Mouse (Mus musculus): ENCODE data around the gene Arl16.

The Arl16 gene

GRCm38 (mm10) chr11:120489054-120489761, 21.8 kb upstream of the Arl16 start:
- Histone ChIP-seq H3K36me3 (ENCODE audit: insufficient read depth, low read length) (peaks cover 65% of the 10 kb centered on the region), H3K4me1 (replicated peaks; ENCODE audit: low read depth, low read length) (peaks cover 81% of the 10 kb centered on the region), H3K9me3 (ENCODE audit: low read length) (no peaks in the 10 kb centered on the region), H3K4me3 (replicated peaks; ENCODE audit: low read length) (peak overlapping the region; percentile 5; the same call in 1 of the 2 replicates), H3K27me3 (ENCODE audit: insufficient read depth, low read length) (no peaks in the 10 kb centered on the region)
- peak; percentile 87 for TF ChIP-seq CTCF (conservative IDR thresholded peaks at IDR 0.05; ENCODE audit: low read length)
- no peak for TF ChIP-seq POU5F1 (IDR thresholded peaks at IDR 0.05; ENCODE audit: borderline replicate concordance, low read length)

- Histone ChIP-seq H3K9me3 (ENCODE audit: low read length) (no peaks in the 10 kb centered on the region), H3K4me3 (replicated peaks; ENCODE audit: low read length) (no peak overlapping the region), H3K27me3 (ENCODE audit: insufficient read depth, low read length) (no peaks in the 10 kb centered on the region), H3K4me1 (replicated peaks; ENCODE audit: low read depth, low read length) (peaks cover 83% of the 10 kb centered on the region), H3K36me3 (ENCODE audit: insufficient read depth, low read length) (peaks cover 61% of the 10 kb centered on the region)
- no peak for TF ChIP-seq CTCF (conservative IDR thresholded peaks at IDR 0.05; ENCODE audit: low read length)
- TF ChIP-seq POU5F1 (IDR thresholded peaks at IDR 0.05; ENCODE audit: borderline replicate concordance, low read length), result no peak
- no peak for TF ChIP-seq NANOG (IDR thresholded peaks at IDR 0.05; ENCODE audit: borderline replicate concordance, low read length)
Observed at GRCm38 (mm10) chr11:120488516-120488915, 21.1 kb upstream of the Arl16 start.

- TF ChIP-seq CTCF (conservative IDR thresholded peaks at IDR 0.05; ENCODE audit: low read length), result no peak
- no peak for TF ChIP-seq NANOG (IDR thresholded peaks at IDR 0.05; ENCODE audit: borderline replicate concordance, low read length)
- no peak for TF ChIP-seq POU5F1 (IDR thresholded peaks at IDR 0.05; ENCODE audit: borderline replicate concordance, low read length)
- peak overlapping the region; percentile 99 for H3K4me3 ChIP-seq (replicated peaks; ENCODE audit: low read length)
- peaks cover 69% of the 10 kb centered on the region for H3K4me1 ChIP-seq (replicated peaks; ENCODE audit: low read depth, low read length)
- no peaks in the 10 kb centered on the region for H3K27me3 ChIP-seq (ENCODE audit: insufficient read depth, low read length)
- peaks cover 84% of the 10 kb centered on the region for H3K36me3 ChIP-seq (ENCODE audit: insufficient read depth, low read length)
- no peaks in the 10 kb centered on the region for H3K9me3 ChIP-seq (ENCODE audit: low read length)
Observed at GRCm38 (mm10) chr11:120485251-120485650, 17.8 kb upstream of the Arl16 start.

- no peaks in the 10 kb centered on the region for H3K9me3 ChIP-seq (ENCODE audit: low read length)
- TF ChIP-seq NANOG (IDR thresholded peaks at IDR 0.05; ENCODE audit: borderline replicate concordance, low read length) (no peak), CTCF (conservative IDR thresholded peaks at IDR 0.05; ENCODE audit: low read length) (no peak), POU5F1 (IDR thresholded peaks at IDR 0.05; ENCODE audit: borderline replicate concordance, low read length) (no peak)
- peak within 1 kb of the TSS; percentile 99 for H3K4me3 ChIP-seq (replicated peaks; ENCODE audit: low read length)
- peaks cover 62% of the 10 kb centered on the region for H3K4me1 ChIP-seq (replicated peaks; ENCODE audit: low read depth, low read length)
- no peaks in the 10 kb centered on the region for H3K27me3 ChIP-seq (ENCODE audit: insufficient read depth, low read length)
- peaks cover 83% of the 10 kb centered on the region for H3K36me3 ChIP-seq (ENCODE audit: insufficient read depth, low read length)
Observed at GRCm38 (mm10) chr11:120484265-120484981, 17.0 kb upstream of the Arl16 start, which contains the start of gene Mrpl12. Mrpl12 (plus strand) TSS chr11:120484613.

GRCm38 (mm10) chr11:120483448-120483934, 16.1 kb upstream of the Arl16 start:
- peaks cover 83% of the 10 kb centered on the region for H3K36me3 ChIP-seq (ENCODE audit: insufficient read depth, low read length)
- no peak for TF ChIP-seq POU5F1 (IDR thresholded peaks at IDR 0.05; ENCODE audit: borderline replicate concordance, low read length)
- TF ChIP-seq NANOG (IDR thresholded peaks at IDR 0.05; ENCODE audit: borderline replicate concordance, low read length), result no peak
- TF ChIP-seq CTCF (conservative IDR thresholded peaks at IDR 0.05; ENCODE audit: low read length), result no peak
- no peaks in the 10 kb centered on the region for H3K9me3 ChIP-seq (ENCODE audit: low read length)
- H3K4me3 ChIP-seq (replicated peaks; ENCODE audit: low read length), result peak overlapping the region; percentile 99
- H3K4me1 ChIP-seq (replicated peaks; ENCODE audit: low read depth, low read length), result peaks cover 57% of the 10 kb centered on the region
- H3K27me3 ChIP-seq (ENCODE audit: insufficient read depth, low read length), result no peaks in the 10 kb centered on the region

- H3K36me3 ChIP-seq (ENCODE audit: insufficient read depth, low read length), result peaks cover 80% of the 10 kb centered on the region
- H3K9me3 ChIP-seq (ENCODE audit: low read length), result no peaks in the 10 kb centered on the region
- peaks cover 26% of the 10 kb centered on the region for H3K4me1 ChIP-seq (replicated peaks; ENCODE audit: low read depth, low read length)
- H3K27me3 ChIP-seq (ENCODE audit: insufficient read depth, low read length), result no peaks in the 10 kb centered on the region
- TF ChIP-seq POU5F1 (IDR thresholded peaks at IDR 0.05; ENCODE audit: borderline replicate concordance, low read length) (no peak), CTCF (conservative IDR thresholded peaks at IDR 0.05; ENCODE audit: low read length) (no peak), NANOG (IDR thresholded peaks at IDR 0.05; ENCODE audit: borderline replicate concordance, low read length) (no peak)
- no peak overlapping the region for H3K4me3 ChIP-seq (replicated peaks; ENCODE audit: low read length)
Observed at GRCm38 (mm10) chr11:120472052-120472451, 4.6 kb upstream of the Arl16 start.

GRCm38 (mm10) chr11:120467736-120468092, 307 bp upstream of the Arl16 start:
- Histone ChIP-seq H3K36me3 (ENCODE audit: insufficient read depth, low read length) (peaks cover 78% of the 10 kb centered on the region), H3K27me3 (ENCODE audit: insufficient read depth, low read length) (no peaks in the 10 kb centered on the region), H3K4me3 (replicated peaks; ENCODE audit: low read length) (peak overlapping the region; percentile 99), H3K9me3 (ENCODE audit: low read length) (no peaks in the 10 kb centered on the region), H3K4me1 (replicated peaks; ENCODE audit: low read depth, low read length) (peaks cover 24% of the 10 kb centered on the region)
- TF ChIP-seq POU5F1 (IDR thresholded peaks at IDR 0.05; ENCODE audit: borderline replicate concordance, low read length), result no peak
- TF ChIP-seq CTCF (conservative IDR thresholded peaks at IDR 0.05; ENCODE audit: low read length), result no peak
- TF ChIP-seq NANOG (IDR thresholded peaks at IDR 0.05; ENCODE audit: borderline replicate concordance, low read length), result no peak

GRCm38 (mm10) chr11:120465521-120465920, 1.9 kb downstream of the Arl16 start:
- Histone ChIP-seq H3K9me3 (ENCODE audit: low read length) (no peaks in the 10 kb centered on the region), H3K4me3 (replicated peaks; ENCODE audit: low read length) (no peak overlapping the region), H3K36me3 (ENCODE audit: insufficient read depth, low read length) (peaks cover 78% of the 10 kb centered on the region), H3K27me3 (ENCODE audit: insufficient read depth, low read length) (no peaks in the 10 kb centered on the region), H3K4me1 (replicated peaks; ENCODE audit: low read depth, low read length) (peaks cover 36% of the 10 kb centered on the region)
- TF ChIP-seq CTCF (conservative IDR thresholded peaks at IDR 0.05; ENCODE audit: low read length), result no peak
- TF ChIP-seq NANOG (IDR thresholded peaks at IDR 0.05; ENCODE audit: borderline replicate concordance, low read length), result no peak
- no peak for TF ChIP-seq POU5F1 (IDR thresholded peaks at IDR 0.05; ENCODE audit: borderline replicate concordance, low read length)
